Mouse (Mus musculus) liver, postnatal 0 days (tissue): ENCODE results near the gene Muc20. TPM values are rescaled to one million over a fixed set of nuclear protein-coding genes. Genes with fewer than 3 reads are reported as not detected.
A peak's percentile ranks its signal among the peaks of the same experiment; 100 is the strongest.

Source experiments
- ATAC-seq: fragments of 200-750 bp; cut with Nextera tagmentation; 2 replicates; pipeline ENCODE4 v1.8.0; 2017; ENCODE audit warnings: mild to moderate bottlenecking, moderate library complexity
- DNase-seq: peaks from one replicate; pipeline ENCODE4 v3.0.0-alpha.2; 2016
- H3K27ac ChIP-seq: fragments of 300-500 bp; sonication (generic); 2 replicates; pipeline ENCODE4 v1.5.1; 2014; ENCODE audit warnings: antibody characterized with exemption, moderate library complexity, mild to moderate bottlenecking, low read depth
- H3K27me3 ChIP-seq: fragments of 300-500 bp; sonication (generic); 2 replicates; pipeline ENCODE4 v1.6.1; 2014; ENCODE audit warnings: low read length, control low read depth, mixed read lengths; ENCODE audit not compliant: insufficient read depth
- H3K36me3 ChIP-seq: fragments of 300-500 bp; sonication (generic); replicated peaks from 2 replicates; pipeline ENCODE4 v1.6.1; 2014; ENCODE audit warnings: mild to moderate bottlenecking, control low read depth, low read length, moderate library complexity, mixed read lengths; ENCODE audit not compliant: insufficient read depth
- H3K4me1 ChIP-seq: fragments of 300-500 bp; sonication (generic); 2 replicates; pipeline ENCODE4 v1.6.1; 2014; ENCODE audit warnings: antibody characterized with exemption, mild to moderate bottlenecking, control low read depth; ENCODE audit not compliant: insufficient read depth
- H3K4me2 ChIP-seq: fragments of 300-500 bp; sonication (generic); 2 replicates; pipeline ENCODE4 v1.6.1; 2014; ENCODE audit warnings: low read depth, mild to moderate bottlenecking, low read length, moderate library complexity, mixed read lengths
- H3K4me3 ChIP-seq: fragments of 300-500 bp; sonication (generic); 2 replicates; pipeline ENCODE4 v1.5.1; 2014; ENCODE audit warnings: low read depth, low read length
- H3K9ac ChIP-seq: fragments of 300-500 bp; sonication (generic); replicated peaks from 2 replicates; pipeline ENCODE4 v1.6.1; 2014; ENCODE audit warnings: mild to moderate bottlenecking, moderate library complexity
- H3K9me3 ChIP-seq: fragments of 300-500 bp; sonication (generic); 2 replicates; pipeline ENCODE4 v1.6.1; 2016; ENCODE audit warnings: mild to moderate bottlenecking, control low read depth, low read length, mixed read lengths
- CTCF ChIP-seq: sonication (generic); IDR thresholded peaks from 2 replicates; pipeline ENCODE4 v1.5.1; 2016; ENCODE audit warnings: antibody characterized with exemption, low read depth
- EP300 ChIP-seq: IDR thresholded peaks from 2 replicates; pipeline ENCODE4 v1.6.1; 2016; ENCODE audit warnings: antibody characterized with exemption, low read depth, mild to moderate bottlenecking
- WGBS: fragments of 180-500 bp; shearing (Covaris S2); extraction: QIAGEN DNeasy Blood & Tissue Kit; methylation state at CpG from one replicate; pipeline ENCODE4 v1.1.7; 2014; ENCODE audit not compliant: insufficient replicate concordance; 5-methylcytosine and 5-hydroxymethylcytosine counted together
- polyA plus RNA-seq: library from polyadenylated mRNA; unstranded; fragments of >200 nt; fragmentation: Nextera tagmentation; extraction: Ambion mirVana; gene quantifications from 2 replicates; pipeline ENCODE4 v1.2.1, GENCODE M21; 2015

Muc20 gene
- polyA plus RNA-seq, 1 experiment from 2014 or later, result not detected

- Histone ChIP-seq H3K9me3 (no peaks in the 10 kb centered on the region), H3K9ac (no peak overlapping the region), H3K4me3 (no peak overlapping the region), H3K27ac (no peak overlapping the region), H3K27me3 (no peaks in the 10 kb centered on the region), H3K36me3 (peaks cover 27% of the 10 kb centered on the region), H3K4me2 (no peak overlapping the region), H3K4me1 (0 out of 2 replicates have a peak, but pooled peaks cover 3% of the 10 kb centered on the region)
- no peak for TF ChIP-seq CTCF
- no peak for TF ChIP-seq EP300
- ATAC-seq (no peak), DNase-seq (no peak)
- 62% methylated on average over 5 of the region's 5 CpGs for WGBS
These were observed 25.6 kb upstream of the Muc20 start for GRCm38 (mm10) chr16:32822881-32823280.

GRCm38 (mm10) chr16:32822450-32822827, 25.2 kb upstream of the Muc20 start:
- TF ChIP-seq EP300, result no peak
- TF ChIP-seq CTCF, result no peak
- ATAC-seq, result no peak

GRCm38 (mm10) chr16:32821772-32822449, 24.7 kb upstream of the Muc20 start:
- Histone ChIP-seq H3K36me3 (peaks cover 22% of the 10 kb centered on the region), H3K27ac (no peak overlapping the region), H3K9me3 (no peaks in the 10 kb centered on the region), H3K27me3 (no peaks in the 10 kb centered on the region), H3K4me3 (no peak overlapping the region), H3K9ac (no peak overlapping the region), H3K4me2 (no peak overlapping the region), H3K4me1 (0 out of 2 replicates have a peak, but pooled peaks cover 3% of the 10 kb centered on the region)
- TF ChIP-seq EP300 (no peak), CTCF (no peak)
- WGBS, result 68% methylated on average over 10 of the region's 10 CpGs
- ATAC-seq (no peak), DNase-seq (no peak)

More at GRCm38 (mm10) chr16:32822450-32822827, 25.2 kb upstream of the Muc20 start:
- Histone ChIP-seq H3K4me2 (no peak overlapping the region), H3K4me3 (no peak overlapping the region), H3K27me3 (no peaks in the 10 kb centered on the region), H3K9me3 (no peaks in the 10 kb centered on the region), H3K27ac (no peak overlapping the region), H3K4me1 (0 out of 2 replicates have a peak, but pooled peaks cover 3% of the 10 kb centered on the region), H3K9ac (no peak overlapping the region), H3K36me3 (peaks cover 27% of the 10 kb centered on the region)
- DNase-seq, result no peak
- WGBS, result 39% methylated on average over 6 of the region's 6 CpGs

GRCm38 (mm10) chr16:32818441-32818840, 21.2 kb upstream of the Muc20 start:
- no peaks in the 10 kb centered on the region for H3K27me3 ChIP-seq
- H3K4me1 ChIP-seq, result peaks cover 11% of the 10 kb centered on the region; the same call in 1 of the 2 replicates
- no peak for ATAC-seq
- H3K9ac ChIP-seq, result no peak overlapping the region
- no peak overlapping the region for H3K27ac ChIP-seq
- whole genome bisulfite sequencing, result 83% methylated on average over 5 of the region's 5 CpGs
- no peak overlapping the region for H3K4me2 ChIP-seq
- no peak overlapping the region for H3K4me3 ChIP-seq
- H3K36me3 ChIP-seq, result peaks cover 2% of the 10 kb centered on the region; the same call in 1 of the 2 replicates
- DNase-seq, result no peak
- no peaks in the 10 kb centered on the region for H3K9me3 ChIP-seq
- no peak for TF ChIP-seq CTCF
- TF ChIP-seq EP300, result no peak

GRCm38 (mm10) chr16:32818036-32818435, 20.8 kb upstream of the Muc20 start:
- Histone ChIP-seq H3K4me2 (no peak overlapping the region), H3K4me3 (no peak overlapping the region), H3K9ac (no peak overlapping the region), H3K4me1 (peaks cover 11% of the 10 kb centered on the region; the same call in 1 of the 2 replicates), H3K27me3 (no peaks in the 10 kb centered on the region), H3K9me3 (no peaks in the 10 kb centered on the region), H3K36me3 (no peaks in the 10 kb centered on the region; the same call in 1 of the 2 replicates), H3K27ac (no peak overlapping the region)
- no peak for TF ChIP-seq CTCF
- TF ChIP-seq EP300, result no peak
- DNase-seq (no peak), ATAC-seq (no peak)
- 78% methylated on average over 4 of the region's 4 CpGs for WGBS

GRCm38 (mm10) chr16:32815160-32815605, 17.9 kb upstream of the Muc20 start:
- TF ChIP-seq CTCF, result no peak
- TF ChIP-seq EP300, result no peak
- H3K36me3 ChIP-seq, result no peaks in the 10 kb centered on the region
- H3K27me3 ChIP-seq, result no peaks in the 10 kb centered on the region
- H3K4me2 ChIP-seq, result peak overlapping the region; percentile 69
- H3K9ac ChIP-seq, result no peak overlapping the region
- DNase-seq (no peak), ATAC-seq (no peak)
- H3K9me3 ChIP-seq, result no peaks in the 10 kb centered on the region
- H3K4me1 ChIP-seq, result peaks cover 8% of the 10 kb centered on the region; the same call in 1 of the 2 replicates
- H3K4me3 ChIP-seq, result peak overlapping the region; percentile 34
- 17% methylated on average over 6 of the region's 6 CpGs for WGBS
- H3K27ac ChIP-seq, result no peak overlapping the region

GRCm38 (mm10) chr16:32814539-32814938, 17.3 kb upstream of the Muc20 start:
- Histone ChIP-seq H3K36me3 (no peaks in the 10 kb centered on the region), H3K4me3 (peak overlapping the region; percentile 34), H3K27ac (no peak overlapping the region), H3K4me1 (peaks cover 8% of the 10 kb centered on the region; the same call in 1 of the 2 replicates), H3K4me2 (peak overlapping the region; percentile 69), H3K9ac (no peak overlapping the region), H3K9me3 (no peaks in the 10 kb centered on the region), H3K27me3 (no peaks in the 10 kb centered on the region)
- WGBS, result 17% methylated on average over 14 of the region's 14 CpGs
- TF ChIP-seq EP300 (no peak), CTCF (no peak)
- DNase-seq, result peak; percentile 43
- ATAC-seq, result no peak
